Comparison of ENCODE assay signal across 7 mouse cellular contexts in the genomic region with DNA sequence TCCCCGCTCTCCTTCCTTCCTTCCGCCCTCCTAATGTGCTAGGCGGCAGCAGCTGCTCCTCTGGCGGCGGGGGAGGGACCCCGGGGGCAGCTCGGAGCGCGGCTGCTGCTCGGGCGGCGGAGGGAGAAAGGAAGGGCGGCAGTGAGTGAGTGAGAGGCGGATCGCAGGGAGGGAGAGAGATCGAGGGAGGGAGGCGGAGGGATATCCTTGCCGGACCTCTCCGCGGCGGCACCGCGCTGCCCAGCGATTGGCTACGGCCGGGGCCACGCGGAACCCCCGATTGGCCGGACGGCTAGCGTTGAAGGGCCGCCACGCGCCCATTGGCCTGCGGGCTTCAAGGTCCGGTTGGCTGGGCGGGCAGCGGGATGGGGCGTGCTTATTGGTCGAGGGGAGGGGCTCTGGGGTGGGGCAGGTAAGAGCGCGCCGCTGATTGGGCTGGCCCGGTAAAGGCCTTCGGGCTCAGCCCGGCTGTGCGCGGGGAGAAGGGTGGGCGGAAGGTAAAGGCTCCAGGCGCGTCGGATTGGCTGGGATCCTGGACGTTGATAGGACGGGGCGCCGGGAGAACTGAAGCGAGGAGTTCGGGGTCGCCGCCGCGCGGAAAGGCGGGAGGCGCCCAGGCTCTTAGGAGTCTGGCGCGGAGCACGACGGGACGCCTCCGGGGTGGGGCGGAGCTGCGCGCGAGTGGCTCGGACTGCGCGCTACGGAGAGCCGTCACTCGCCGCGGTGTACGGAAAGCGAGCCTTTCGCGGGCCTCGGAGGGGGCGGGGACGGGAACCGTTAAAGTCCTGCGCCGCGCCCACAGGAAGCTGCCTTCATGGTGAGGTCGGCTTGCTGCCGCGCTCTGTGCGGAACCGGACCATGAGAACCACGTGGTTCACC. TPM values are rescaled to one million over a fixed set of nuclear protein-coding genes. Genes with fewer than 3 reads are reported as not detected.
DNase-seq lines count a peak whose midpoint lies in the region; ATAC-seq lines count a peak whose summit lies in the region.

A gene (minus strand): TSS at position 118 of the 879 bp plus-strand sequence.

- peak within 1 kb of the TSS; percentile 94 for H3K9ac ChIP-seq in embryonic facial prominence, embryonic 11.5 days (replicated peaks; ENCODE audit: low read length)
- peak within 1 kb of the TSS; percentile 89 for H3K9ac ChIP-seq in midbrain, embryonic 13.5 days (replicated peaks)

- peak within 1 kb of the TSS; percentile 73 for H3K4me2 ChIP-seq in embryonic facial prominence, embryonic 11.5 days (ENCODE audit: low read depth, low read length)
- H3K4me2 ChIP-seq in midbrain, embryonic 13.5 days (replicated peaks), result peak within 1 kb of the TSS; percentile 90

- peak; percentile 99 for DNase-seq in adrenal gland, postnatal 14 days
- DNase-seq in embryonic facial prominence, embryonic 11.5 days (ENCODE audit: low spot score), result peak; percentile 100
- DNase-seq in kidney, adult 11 months, result peak; percentile 99
- peak; percentile 98 for DNase-seq in limb, embryonic 10.5 days (ENCODE audit: low spot score)
- peak; percentile 97 for DNase-seq in spleen, adult 12 weeks (ENCODE audit: low spot score)

- peak within 1 kb of the TSS; percentile 99 for H3K27ac ChIP-seq in embryonic facial prominence, embryonic 11.5 days (replicated peaks; ENCODE audit: low read depth, low read length)
- H3K27ac ChIP-seq in limb, embryonic 10.5 days, result peak within 1 kb of the TSS; percentile 95
- peak within 1 kb of the TSS; percentile 98 for H3K27ac ChIP-seq in midbrain, embryonic 13.5 days

- peaks cover 5% of the 10 kb centered on the region for H3K36me3 ChIP-seq in embryonic facial prominence, embryonic 11.5 days (replicated peaks; ENCODE audit: control insufficient read depth, insufficient read depth, low read depth, low read length)
- peaks cover 51% of the 10 kb centered on the region for H3K36me3 ChIP-seq in limb, embryonic 10.5 days
- peaks cover 21% of the 10 kb centered on the region for H3K36me3 ChIP-seq in midbrain, embryonic 13.5 days

- under 1% methylated on average over 83 of the region's 101 CpGs for WGBS in embryonic facial prominence, embryonic 11.5 days
- under 1% methylated on average over 100 of the region's 101 CpGs for WGBS in limb, embryonic 10.5 days
- WGBS in midbrain, embryonic 13.5 days, result under 1% methylated on average over 87 of the region's 101 CpGs

- peak; percentile 98 for ATAC-seq in embryonic facial prominence, embryonic 11.5 days (replicated peaks; ENCODE audit: insufficient number of reproducible peaks, low FRiP score, low TSS enrichment, low read depth)
- ATAC-seq in granulocyte monocyte progenitor cell, adult 5-6 weeks (replicated peaks; ENCODE audit: poor library complexity, severe bottlenecking), result peak; percentile 69
- peak; percentile 98 for ATAC-seq in midbrain, embryonic 13.5 days

- H3K4me1 ChIP-seq in embryonic facial prominence, embryonic 11.5 days (ENCODE audit: control insufficient read depth, insufficient read depth, low read length), result no peaks in the 10 kb centered on the region; the same call in 1 of the 2 replicates
- H3K4me1 ChIP-seq in limb, embryonic 10.5 days, result peaks cover 25% of the 10 kb centered on the region
- peaks cover 44% of the 10 kb centered on the region for H3K4me1 ChIP-seq in midbrain, embryonic 13.5 days (replicated peaks)

- no peaks in the 10 kb centered on the region for H3K9me3 ChIP-seq in embryonic facial prominence, embryonic 11.5 days (replicated peaks; ENCODE audit: control insufficient read depth, low read length)
- H3K9me3 ChIP-seq in limb, embryonic 10.5 days (replicated peaks), result no peaks in the 10 kb centered on the region
- no peaks in the 10 kb centered on the region for H3K9me3 ChIP-seq in midbrain, embryonic 13.5 days

- no peaks in the 10 kb centered on the region for H3K27me3 ChIP-seq in embryonic facial prominence, embryonic 11.5 days (ENCODE audit: control insufficient read depth, insufficient read depth, low read length)
- H3K27me3 ChIP-seq in limb, embryonic 10.5 days (ENCODE audit: low read depth, poor library complexity, severe bottlenecking), result no peaks in the 10 kb centered on the region
- no peaks in the 10 kb centered on the region for H3K27me3 ChIP-seq in midbrain, embryonic 13.5 days

- peak within 1 kb of the TSS; percentile 86 for H3K4me3 ChIP-seq in embryonic facial prominence, embryonic 11.5 days (ENCODE audit: low read depth, low read length)
- H3K4me3 ChIP-seq in limb, embryonic 10.5 days, result peak within 1 kb of the TSS; percentile 69
- peak within 1 kb of the TSS; percentile 95 for H3K4me3 ChIP-seq in midbrain, embryonic 13.5 days (replicated peaks)

RNA-seq across cellular contexts. Expression of the gene that starts here (rescaled TPM):
- 123 and 138 TPM in 2 replicates for total RNA-seq in adrenal gland, postnatal 14 days (2021)
- 98.7 and 103 TPM in 2 replicates for polyA plus RNA-seq in embryonic facial prominence, embryonic 11.5 days (2014; fragmentation: Nextera tagmentation; extraction: Ambion mirVana)
- 165 and 169 TPM in 2 replicates for total RNA-seq in granulocyte monocyte progenitor cell, adult 5-6 weeks (2014; fragmentation: Nextera tagmentation)
- 300 and 382 TPM in 2 replicates for total RNA-seq in granulocyte monocyte progenitor cell, adult 5-6 weeks (2017)
- polyA plus RNA-seq in limb, embryonic 10.5 days (2016; fragmentation: Nextera tagmentation; extraction: Ambion mirVana), result 82.8 and 88.9 TPM in 2 replicates
- polyA plus RNA-seq in midbrain, embryonic 13.5 days (2015; fragmentation: Nextera tagmentation; extraction: Ambion mirVana), result 43.0 and 47.3 TPM in 2 replicates

Comparison
In these comparisons a context has a peak if more than half of its experiments do, and no peak if none do; other contexts are left out.
1. Peak in every context shown above with its lines: DNase-seq, ATAC-seq, H3K4me3 ChIP-seq and H3K27ac ChIP-seq.